Mouse (Mus musculus): ENCODE measurements at regions not wholly inside any gene's neighbourhood (a gene's known extent, or its start where the extent isn't known, plus 50 kb on each side); places are given as distances from the start of the nearest gene placed in this dataset.

DNA sequence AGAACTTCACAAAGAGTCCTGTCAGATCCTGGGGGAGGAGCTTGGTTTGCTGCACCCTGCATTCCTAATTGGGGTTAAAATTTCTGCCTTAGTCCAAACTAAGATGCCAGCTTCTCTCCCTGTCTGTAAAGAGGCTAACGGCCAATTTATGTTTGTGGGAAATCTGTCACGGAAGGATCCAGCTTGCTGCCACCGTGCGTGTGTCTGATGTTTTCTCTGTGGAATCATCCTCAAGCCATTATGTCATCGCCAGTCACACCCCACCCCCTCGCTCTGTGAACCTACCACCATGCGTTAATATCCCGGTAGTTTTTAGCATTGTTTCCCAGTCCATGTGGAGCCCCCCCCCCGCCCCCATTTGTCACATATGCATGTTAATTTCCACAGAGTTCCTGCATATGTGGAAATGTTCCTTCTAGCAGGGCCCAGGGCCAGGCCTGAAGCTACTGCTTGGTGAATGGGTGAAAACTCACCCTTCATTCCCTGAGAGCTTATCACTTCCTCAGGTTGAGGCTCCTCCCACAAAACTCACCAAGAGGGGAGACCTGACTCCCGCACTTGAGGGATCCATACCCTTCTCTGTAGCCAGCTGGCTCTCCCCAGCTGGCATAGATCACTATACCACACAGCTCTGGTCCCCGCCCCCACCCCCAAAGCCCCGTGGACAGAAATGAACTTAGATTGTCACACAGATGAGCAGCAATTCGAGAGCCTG is 233.4 kb downstream of the Bcl11b start:
- Histone ChIP-seq H3K4me1 (ENCODE audit: insufficient read depth, low read length) (no peaks in the 10 kb centered on the region), H3K36me3 (ENCODE audit: insufficient read depth, low read length) (no peaks in the 10 kb centered on the region), H3K27ac (ENCODE audit: low read depth, low read length) (no peak overlapping the region), H3K9me3 (ENCODE audit: low read length) (no peaks in the 10 kb centered on the region), H3K4me2 (ENCODE audit: low read depth, low read length, poor library complexity, severe bottlenecking) (no peak overlapping the region), H3K27me3 (ENCODE audit: insufficient read depth, low read length) (no peaks in the 10 kb centered on the region), H3K9ac (replicated peaks; ENCODE audit: low read length, poor library complexity, severe bottlenecking) (no peak overlapping the region), H3K4me3 (ENCODE audit: low read depth, low read length) (no peak overlapping the region)
- no peak for TF ChIP-seq CTCF (IDR thresholded peaks at IDR 0.05)
- ATAC-seq (ENCODE audit: low FRiP score): no peak
- WGBS: 67% methylated on average over 13 of the region's 13 CpGs
- DNase-seq (ENCODE audit: low spot score): no peak

DNA sequence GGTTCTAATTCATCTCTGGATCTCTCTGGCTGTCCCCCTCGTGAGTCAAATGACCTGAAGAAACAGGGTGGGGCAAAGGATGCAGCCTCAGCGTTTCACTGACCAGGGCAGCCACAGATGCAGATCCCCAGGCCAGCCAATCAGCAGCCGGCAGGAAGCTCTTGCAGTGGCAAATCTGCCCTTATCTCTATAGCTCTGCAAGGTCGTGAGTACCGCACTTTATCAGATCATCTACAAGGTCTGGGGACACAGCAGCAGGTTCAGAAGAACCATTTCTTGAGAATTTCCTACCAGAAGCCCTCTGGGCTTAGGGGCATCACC is 232.9 kb downstream of the Bcl11b start:
- Histone ChIP-seq H3K4me2 (ENCODE audit: low read depth, low read length, poor library complexity, severe bottlenecking) (no peak overlapping the region), H3K9me3 (ENCODE audit: low read length) (no peaks in the 10 kb centered on the region), H3K4me1 (ENCODE audit: insufficient read depth, low read length) (no peaks in the 10 kb centered on the region), H3K27me3 (ENCODE audit: insufficient read depth, low read length) (no peaks in the 10 kb centered on the region), H3K9ac (replicated peaks; ENCODE audit: low read length, poor library complexity, severe bottlenecking) (no peak overlapping the region), H3K27ac (ENCODE audit: low read depth, low read length) (no peak overlapping the region), H3K36me3 (ENCODE audit: insufficient read depth, low read length) (no peaks in the 10 kb centered on the region), H3K4me3 (ENCODE audit: low read depth, low read length) (no peak overlapping the region)
- DNase-seq (ENCODE audit: low spot score) (no peak), ATAC-seq (ENCODE audit: low FRiP score) (no peak)
- WGBS: 37% methylated on average over 5 of the region's 5 CpGs
- no peak for TF ChIP-seq CTCF (IDR thresholded peaks at IDR 0.05)

DNA sequence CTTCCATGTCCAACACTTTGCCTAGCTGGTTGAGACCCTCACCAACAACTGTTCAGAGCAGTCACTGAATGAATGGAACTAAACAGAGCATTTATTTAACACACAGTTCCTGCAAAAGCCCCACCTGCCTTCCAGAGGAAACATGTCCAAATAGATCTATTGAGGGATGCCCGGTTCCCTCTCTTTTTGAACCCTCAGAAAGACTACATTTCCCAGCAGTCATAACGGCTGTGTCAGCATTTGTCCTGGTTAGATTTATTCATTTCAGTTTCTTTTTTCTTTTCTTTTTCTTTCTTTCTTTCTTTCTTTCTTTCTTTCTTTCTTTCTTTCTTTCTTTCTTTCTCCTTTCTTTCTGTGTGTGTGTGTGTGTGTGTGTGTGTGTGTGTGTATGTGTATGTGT is 232.1 kb downstream of the Bcl11b start:
- TF ChIP-seq CTCF (IDR thresholded peaks at IDR 0.05): no peak
- no peak overlapping the region for H3K4me2 ChIP-seq (ENCODE audit: low read depth, low read length, poor library complexity, severe bottlenecking)
- 84% methylated on average over 2 of the region's 2 CpGs for WGBS
- DNase-seq (ENCODE audit: low spot score) (no peak), ATAC-seq (ENCODE audit: low FRiP score) (no peak)
- H3K9ac ChIP-seq (replicated peaks; ENCODE audit: low read length, poor library complexity, severe bottlenecking): no peak overlapping the region
- no peaks in the 10 kb centered on the region for H3K36me3 ChIP-seq (ENCODE audit: insufficient read depth, low read length)
- H3K4me3 ChIP-seq (ENCODE audit: low read depth, low read length): no peak overlapping the region
- H3K27ac ChIP-seq (ENCODE audit: low read depth, low read length): no peak overlapping the region
- no peaks in the 10 kb centered on the region for H3K4me1 ChIP-seq (ENCODE audit: insufficient read depth, low read length)
- H3K9me3 ChIP-seq (ENCODE audit: low read length): no peaks in the 10 kb centered on the region
- H3K27me3 ChIP-seq (ENCODE audit: insufficient read depth, low read length): no peaks in the 10 kb centered on the region

- no peaks in the 10 kb centered on the region for H3K9me3 ChIP-seq (ENCODE audit: low read length)
- no peak for TF ChIP-seq CTCF (IDR thresholded peaks at IDR 0.05)
- WGBS: 41% methylated on average over 3 of the region's 3 CpGs
- H3K27me3 ChIP-seq (ENCODE audit: insufficient read depth, low read length): no peaks in the 10 kb centered on the region
- no peaks in the 10 kb centered on the region for H3K36me3 ChIP-seq (ENCODE audit: insufficient read depth, low read length)
- H3K9ac ChIP-seq (replicated peaks; ENCODE audit: low read length, poor library complexity, severe bottlenecking): no peak overlapping the region
- no peak overlapping the region for H3K4me3 ChIP-seq (ENCODE audit: low read depth, low read length)
- DNase-seq (ENCODE audit: low spot score): no peak
- H3K27ac ChIP-seq (ENCODE audit: low read depth, low read length): no peak overlapping the region
- no peak for ATAC-seq (ENCODE audit: low FRiP score)
- no peaks in the 10 kb centered on the region for H3K4me1 ChIP-seq (ENCODE audit: insufficient read depth, low read length)
- H3K4me2 ChIP-seq (ENCODE audit: low read depth, low read length, poor library complexity, severe bottlenecking): no peak overlapping the region
These were observed 231.6 kb downstream of the Bcl11b start for GRCm38 (mm10) chr12:107771809-107772208.

GRCm38 (mm10) chr12:107778046-107778445 is 225.4 kb downstream of the Bcl11b start:
- no peak for ATAC-seq (ENCODE audit: low FRiP score)
- no peaks in the 10 kb centered on the region for H3K27me3 ChIP-seq (ENCODE audit: insufficient read depth, low read length)
- no peak overlapping the region for H3K4me3 ChIP-seq (ENCODE audit: low read depth, low read length)
- no peak for TF ChIP-seq CTCF (IDR thresholded peaks at IDR 0.05)
- no peak overlapping the region for H3K9ac ChIP-seq (replicated peaks; ENCODE audit: low read length, poor library complexity, severe bottlenecking)
- no peak overlapping the region for H3K4me2 ChIP-seq (ENCODE audit: low read depth, low read length, poor library complexity, severe bottlenecking)
- H3K4me1 ChIP-seq (ENCODE audit: insufficient read depth, low read length): no peaks in the 10 kb centered on the region
- 72% methylated on average over 9 of the region's 9 CpGs for WGBS
- H3K36me3 ChIP-seq (ENCODE audit: insufficient read depth, low read length): no peaks in the 10 kb centered on the region
- no peak for DNase-seq (ENCODE audit: low spot score)
- no peak overlapping the region for H3K27ac ChIP-seq (ENCODE audit: low read depth, low read length)
- no peaks in the 10 kb centered on the region for H3K9me3 ChIP-seq (ENCODE audit: low read length)

GRCm38 (mm10) chr12:107779306-107780057 is 223.9 kb downstream of the Bcl11b start:
- TF ChIP-seq CTCF (IDR thresholded peaks at IDR 0.05): no peak
- Histone ChIP-seq H3K4me2 (ENCODE audit: low read depth, low read length, poor library complexity, severe bottlenecking) (no peak overlapping the region), H3K9me3 (ENCODE audit: low read length) (no peaks in the 10 kb centered on the region), H3K36me3 (ENCODE audit: insufficient read depth, low read length) (no peaks in the 10 kb centered on the region), H3K9ac (replicated peaks; ENCODE audit: low read length, poor library complexity, severe bottlenecking) (no peak overlapping the region), H3K27me3 (ENCODE audit: insufficient read depth, low read length) (no peaks in the 10 kb centered on the region), H3K27ac (ENCODE audit: low read depth, low read length) (no peak overlapping the region), H3K4me3 (ENCODE audit: low read depth, low read length) (no peak overlapping the region), H3K4me1 (ENCODE audit: insufficient read depth, low read length) (no peaks in the 10 kb centered on the region)
- DNase-seq (ENCODE audit: low spot score) (no peak), ATAC-seq (ENCODE audit: low FRiP score) (no peak)
- 87% methylated on average over 13 of the region's 13 CpGs for WGBS

Measured in midbrain, postnatal 0 days (tissue).